Mouse (Mus musculus) forebrain, embryonic 10.5 days (tissue): Measurements from ENCODE around the gene Lnx1. TPM values are rescaled to one million over a fixed set of nuclear protein-coding genes. Genes with fewer than 3 reads are reported as not detected.

Experiments
- DNase-seq: peaks from one replicate; pipeline ENCODE4 v3.0.0-alpha.2; 2017; ENCODE audit warnings: low spot score; ENCODE audit errors: extremely low spot score
- H3K27ac ChIP-seq: fragments of 300-500 bp; sonication (generic); 2 replicates; pipeline ENCODE4 v1.5.1; 2016; ENCODE audit warnings: mild to moderate bottlenecking
- H3K27me3 ChIP-seq: fragments of 300-500 bp; sonication (generic); 2 replicates; pipeline ENCODE4 v1.6.1; 2016; ENCODE audit warnings: mild to moderate bottlenecking; ENCODE audit not compliant: poor library complexity, severe bottlenecking
- H3K36me3 ChIP-seq: fragments of 300-500 bp; sonication (generic); replicated peaks from 2 replicates; pipeline ENCODE4 v1.6.1; 2016; ENCODE audit warnings: mild to moderate bottlenecking, moderate library complexity
- H3K4me1 ChIP-seq: fragments of 300-500 bp; sonication (generic); 2 replicates; pipeline ENCODE4 v1.6.1; 2016
- H3K4me3 ChIP-seq: fragments of 300-500 bp; sonication (generic); 2 replicates; pipeline ENCODE4 v1.5.1; 2016; ENCODE audit warnings: mild to moderate bottlenecking, moderate library complexity
- H3K9me3 ChIP-seq: fragments of 300-500 bp; sonication (generic); 2 replicates; pipeline ENCODE4 v1.6.1; 2016; ENCODE audit warnings: mild to moderate bottlenecking, moderate library complexity
- WGBS: fragments of 180-500 bp; shearing (Covaris S2); methylation state at CpG from one replicate; pipeline ENCODE4 v1.1.7; 2016; 5-methylcytosine and 5-hydroxymethylcytosine counted together
- polyA plus RNA-seq: library from polyadenylated mRNA; unstranded; fragments of >200 nt; fragmentation: Nextera tagmentation; extraction: Ambion mirVana; gene quantifications from 2 replicates; pipeline ENCODE4 v1.2.1, GENCODE M21; 2016

Lnx1 gene
- polyA plus RNA-seq, 1 experiment from 2014 or later = 0.92 TPM

DNA sequence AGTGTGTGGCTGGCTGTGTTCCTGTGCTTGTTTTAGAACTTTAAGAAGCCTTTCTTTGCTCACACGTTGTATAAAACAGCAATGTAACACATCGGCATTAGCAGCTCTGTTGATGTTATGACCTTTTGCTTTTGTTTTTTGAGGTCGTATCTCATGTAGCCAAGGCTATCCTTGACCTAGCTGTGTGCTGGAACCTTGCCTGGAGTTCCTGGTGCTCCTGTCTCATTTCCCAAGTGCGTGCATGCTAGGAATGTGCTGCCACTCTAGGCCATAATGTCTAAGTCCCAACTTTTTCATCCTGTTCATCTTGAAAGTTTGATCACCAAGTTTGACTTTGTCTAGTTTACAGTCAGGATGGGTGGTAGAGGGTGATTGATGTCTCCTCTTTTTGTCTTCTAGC, 157.1 kb downstream of the Lnx1 start:
- WGBS = 95% methylated on average over 4 of the region's 4 CpGs
- H3K4me3 ChIP-seq = no peak overlapping the region
- no peak for DNase-seq
- no peaks in the 10 kb centered on the region for H3K9me3 ChIP-seq
- H3K27ac ChIP-seq = no peak overlapping the region
- peaks cover 96% of the 10 kb centered on the region for H3K36me3 ChIP-seq
- no peaks in the 10 kb centered on the region for H3K4me1 ChIP-seq
- no peaks in the 10 kb centered on the region for H3K27me3 ChIP-seq

Other genes starting within 250 kb of the Lnx1 start
- gene Scfd2, start 171.2 kb downstream of the Lnx1 start, polyA plus RNA-seq = 13.3 and 16.6 TPM in 2 replicates
- 104 and 117 TPM in 2 replicates for gene Fip1l1, start 167.5 kb downstream of the Lnx1 start, polyA plus RNA-seq